Mouse (Mus musculus): ENCODE measurements at regions not wholly inside any gene's neighbourhood (a gene's known extent, or its start where the extent isn't known, plus 50 kb on each side); places are given as distances from the start of the nearest gene placed in this dataset.

DNA sequence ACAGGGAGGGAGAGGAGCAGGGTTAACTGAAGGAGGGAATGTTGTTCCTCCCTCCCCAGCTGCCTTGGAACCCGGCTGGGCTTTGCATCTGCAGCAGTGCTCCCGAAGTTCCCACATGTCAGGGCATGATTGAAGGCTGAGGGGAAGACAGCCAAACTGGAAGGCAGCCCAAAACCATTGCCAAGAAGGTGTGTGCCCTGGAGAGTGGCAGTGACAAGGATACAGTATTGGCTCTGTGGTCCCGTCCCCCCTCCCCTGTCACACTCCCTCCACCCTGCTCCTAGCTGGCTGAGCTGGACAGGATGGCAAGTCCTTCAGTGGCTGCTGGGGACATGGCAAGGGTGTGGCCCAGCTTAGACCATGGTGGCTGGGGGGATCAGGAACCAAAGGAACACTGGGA is 79.1 kb downstream of the Cyp26b1 start:
- H3K36me3 ChIP-seq (ENCODE audit: control insufficient read depth, insufficient read depth) = no peaks in the 10 kb centered on the region
- H3K9me3 ChIP-seq (ENCODE audit: control insufficient read depth) = no peaks in the 10 kb centered on the region
- no peak for ATAC-seq
- no peaks in the 10 kb centered on the region for H3K4me1 ChIP-seq (replicated peaks; ENCODE audit: control insufficient read depth, insufficient read depth, low read length)
- H3K27me3 ChIP-seq (replicated peaks; ENCODE audit: control insufficient read depth, insufficient read depth, low read length) = no peaks in the 10 kb centered on the region
- H3K9ac ChIP-seq (ENCODE audit: low read depth, low read length) = no peak overlapping the region
- TF ChIP-seq CTCF (IDR thresholded peaks at IDR 0.05; ENCODE audit: low read depth) = no peak
- H3K4me2 ChIP-seq (replicated peaks; ENCODE audit: low read depth) = no peak overlapping the region
- H3K27ac ChIP-seq (ENCODE audit: low read depth, low read length) = no peak overlapping the region
- no peak overlapping the region for H3K4me3 ChIP-seq (ENCODE audit: low read depth, low read length)
- WGBS = 52% methylated on average over 3 of the region's 3 CpGs

DNA sequence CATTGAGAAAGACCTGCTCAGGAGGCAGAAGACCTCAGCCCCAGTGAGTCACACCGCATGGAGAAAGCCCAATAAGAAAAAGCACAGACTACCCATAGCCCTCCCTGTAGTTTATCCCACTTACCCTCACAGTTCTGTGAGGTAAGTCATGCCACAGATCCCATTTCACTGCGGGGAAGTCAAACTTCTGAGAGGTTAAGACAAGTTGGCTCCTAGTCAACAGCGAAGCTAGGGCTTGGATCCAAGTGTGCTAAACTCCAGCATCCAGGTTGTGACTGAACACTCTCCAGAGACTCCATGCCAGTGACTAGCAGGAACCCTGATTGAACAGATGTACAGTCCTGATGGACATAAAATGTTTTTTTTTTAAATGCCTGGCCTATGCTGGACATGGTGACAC is 85.1 kb downstream of the Cyp26b1 start:
- H3K4me1 ChIP-seq (replicated peaks; ENCODE audit: control insufficient read depth, insufficient read depth, low read length) = no peaks in the 10 kb centered on the region
- H3K36me3 ChIP-seq (ENCODE audit: control insufficient read depth, insufficient read depth) = no peaks in the 10 kb centered on the region
- no peaks in the 10 kb centered on the region for H3K27me3 ChIP-seq (replicated peaks; ENCODE audit: control insufficient read depth, insufficient read depth, low read length)
- H3K4me3 ChIP-seq (ENCODE audit: low read depth, low read length) = no peak overlapping the region
- no peak for TF ChIP-seq CTCF (IDR thresholded peaks at IDR 0.05; ENCODE audit: low read depth)
- H3K27ac ChIP-seq (ENCODE audit: low read depth, low read length) = no peak overlapping the region
- ATAC-seq = no peak
- WGBS = 84% methylated on average over 3 of the region's 3 CpGs
- H3K4me2 ChIP-seq (replicated peaks; ENCODE audit: low read depth) = no peak overlapping the region
- H3K9me3 ChIP-seq (ENCODE audit: control insufficient read depth) = no peaks in the 10 kb centered on the region
- H3K9ac ChIP-seq (ENCODE audit: low read depth, low read length) = no peak overlapping the region

DNA sequence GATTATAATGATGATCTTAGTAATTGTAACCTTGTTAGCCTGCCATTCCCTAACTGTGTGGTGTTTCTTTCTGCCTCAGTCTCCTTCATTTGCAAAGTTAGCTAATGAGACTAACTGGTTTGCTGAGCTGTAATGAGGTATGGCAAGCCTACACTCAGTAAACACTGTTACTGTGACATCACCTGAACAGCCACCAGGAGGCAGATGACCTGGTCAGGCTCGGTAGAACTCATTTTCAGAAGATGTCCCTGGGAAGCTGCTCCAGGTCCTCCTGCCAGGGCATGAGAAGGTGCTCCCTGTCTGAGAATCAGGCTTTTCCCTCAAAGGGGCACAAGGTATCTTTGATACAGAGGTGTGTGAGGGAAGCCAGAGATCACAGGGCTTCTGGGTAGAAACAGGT is 87.0 kb downstream of the Cyp26b1 start:
- Histone ChIP-seq H3K9ac (ENCODE audit: low read depth, low read length) (no peak overlapping the region), H3K4me2 (replicated peaks; ENCODE audit: low read depth) (no peak overlapping the region), H3K27me3 (replicated peaks; ENCODE audit: control insufficient read depth, insufficient read depth, low read length) (no peaks in the 10 kb centered on the region), H3K27ac (ENCODE audit: low read depth, low read length) (no peak overlapping the region), H3K9me3 (ENCODE audit: control insufficient read depth) (no peaks in the 10 kb centered on the region), H3K4me1 (replicated peaks; ENCODE audit: control insufficient read depth, insufficient read depth, low read length) (no peaks in the 10 kb centered on the region), H3K36me3 (ENCODE audit: control insufficient read depth, insufficient read depth) (no peaks in the 10 kb centered on the region), H3K4me3 (ENCODE audit: low read depth, low read length) (no peak overlapping the region)
- ATAC-seq = no peak
- peak; percentile 71 for TF ChIP-seq CTCF (IDR thresholded peaks at IDR 0.05; ENCODE audit: low read depth)
- WGBS = 19% methylated on average over 1 of the region's 1 CpGs

DNA sequence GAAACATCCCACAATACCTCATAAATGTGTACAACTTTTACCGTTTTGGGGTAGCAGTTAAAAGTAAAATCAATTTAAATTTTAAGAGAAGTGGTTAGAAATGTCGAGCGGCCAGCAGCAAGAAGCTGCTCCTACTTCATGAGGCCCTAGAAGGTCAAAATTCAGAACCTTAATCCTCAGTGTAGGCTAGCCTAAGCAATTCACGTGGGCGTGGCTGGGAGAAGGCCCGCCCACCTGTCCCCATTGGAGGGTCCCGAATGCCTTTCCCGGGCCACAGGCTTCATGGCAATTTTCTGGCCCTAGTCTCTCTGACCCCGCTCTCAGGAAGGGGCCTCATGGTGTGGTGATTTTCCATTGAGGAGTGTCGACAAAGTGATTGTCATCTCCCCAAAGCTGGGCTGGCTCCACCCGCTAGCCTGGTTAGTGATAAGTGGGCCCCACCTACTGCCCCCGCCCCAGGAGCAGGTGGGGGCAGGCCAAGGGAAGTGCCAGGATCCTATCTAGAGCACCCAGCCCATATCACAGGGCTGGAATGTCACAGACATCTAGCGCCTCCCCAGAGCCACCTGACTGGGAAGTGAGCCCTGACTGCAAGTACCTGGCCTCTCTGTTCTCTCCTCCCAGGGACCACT is 93.3 kb downstream of the Cyp26b1 start:
- Histone ChIP-seq H3K9me3 (ENCODE audit: control insufficient read depth) (no peaks in the 10 kb centered on the region), H3K36me3 (ENCODE audit: control insufficient read depth, insufficient read depth) (no peaks in the 10 kb centered on the region), H3K4me3 (ENCODE audit: low read depth, low read length) (no peak overlapping the region), H3K27me3 (replicated peaks; ENCODE audit: control insufficient read depth, insufficient read depth, low read length) (no peaks in the 10 kb centered on the region), H3K9ac (ENCODE audit: low read depth, low read length) (no peak overlapping the region), H3K4me2 (replicated peaks; ENCODE audit: low read depth) (0 out of 2 replicates have a peak overlapping the region, but pooled peaks have one; percentile 3), H3K4me1 (replicated peaks; ENCODE audit: control insufficient read depth, insufficient read depth, low read length) (no peaks in the 10 kb centered on the region), H3K27ac (ENCODE audit: low read depth, low read length) (no peak overlapping the region)
- TF ChIP-seq CTCF (IDR thresholded peaks at IDR 0.05; ENCODE audit: low read depth) = no peak
- ATAC-seq = no peak
- 33% methylated on average over 13 of the region's 13 CpGs for WGBS

DNA sequence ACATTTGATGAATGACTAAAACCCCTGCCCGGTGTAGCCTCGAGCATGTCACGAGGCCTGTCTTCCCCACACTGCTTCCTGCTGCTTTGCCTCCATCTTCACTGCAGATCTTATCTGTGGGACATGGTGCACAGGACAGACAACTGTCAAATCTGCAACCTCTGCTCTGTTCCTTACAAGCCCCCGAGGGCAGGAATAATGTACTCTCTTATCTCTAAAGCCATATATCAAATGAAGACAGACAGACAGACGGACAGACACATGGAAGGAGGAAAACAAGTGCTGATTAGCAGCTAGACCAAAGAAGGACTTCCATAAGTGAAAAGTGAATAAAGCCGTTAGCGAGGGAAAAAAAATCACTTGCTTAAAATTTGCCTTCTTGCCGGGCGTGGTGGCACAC is 95.6 kb downstream of the Cyp26b1 start:
- H3K4me1 ChIP-seq (replicated peaks; ENCODE audit: control insufficient read depth, insufficient read depth, low read length) = no peaks in the 10 kb centered on the region
- no peak for TF ChIP-seq CTCF (IDR thresholded peaks at IDR 0.05; ENCODE audit: low read depth)
- H3K27ac ChIP-seq (ENCODE audit: low read depth, low read length) = no peak overlapping the region
- ATAC-seq = no peak
- H3K27me3 ChIP-seq (replicated peaks; ENCODE audit: control insufficient read depth, insufficient read depth, low read length) = no peaks in the 10 kb centered on the region
- H3K9me3 ChIP-seq (ENCODE audit: control insufficient read depth) = no peaks in the 10 kb centered on the region
- H3K4me3 ChIP-seq (ENCODE audit: low read depth, low read length) = no peak overlapping the region
- H3K4me2 ChIP-seq (replicated peaks; ENCODE audit: low read depth) = no peak overlapping the region
- WGBS = 50% methylated on average over 9 of the region's 9 CpGs
- H3K36me3 ChIP-seq (ENCODE audit: control insufficient read depth, insufficient read depth) = no peaks in the 10 kb centered on the region
- H3K9ac ChIP-seq (ENCODE audit: low read depth, low read length) = no peak overlapping the region

DNA sequence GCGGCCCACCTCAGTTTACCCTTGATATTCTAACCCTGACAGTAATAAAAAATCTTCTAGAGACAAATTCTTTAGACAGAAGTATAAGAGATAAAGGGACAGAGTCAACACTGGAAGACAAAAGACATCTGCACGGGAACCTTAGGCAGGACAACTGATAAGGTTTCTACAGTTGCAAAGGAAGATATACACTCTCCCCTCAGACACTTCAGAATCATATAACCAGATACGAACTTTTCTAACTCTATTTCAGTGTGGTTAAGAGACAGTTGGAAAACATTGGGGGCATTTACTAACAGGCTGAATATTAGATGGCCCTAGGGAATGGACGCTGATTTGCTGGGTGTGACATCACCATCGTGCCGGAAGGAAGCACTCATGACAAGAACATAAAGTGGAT is 100.0 kb downstream of the Cyp26b1 start:
- no peak overlapping the region for H3K27ac ChIP-seq (ENCODE audit: low read depth, low read length)
- no peak overlapping the region for H3K4me2 ChIP-seq (replicated peaks; ENCODE audit: low read depth)
- 63% methylated on average over 6 of the region's 6 CpGs for WGBS
- no peaks in the 10 kb centered on the region for H3K27me3 ChIP-seq (replicated peaks; ENCODE audit: control insufficient read depth, insufficient read depth, low read length)
- no peak overlapping the region for H3K9ac ChIP-seq (ENCODE audit: low read depth, low read length)
- TF ChIP-seq CTCF (IDR thresholded peaks at IDR 0.05; ENCODE audit: low read depth) = no peak
- no peaks in the 10 kb centered on the region for H3K36me3 ChIP-seq (ENCODE audit: control insufficient read depth, insufficient read depth)
- H3K9me3 ChIP-seq (ENCODE audit: control insufficient read depth) = no peaks in the 10 kb centered on the region
- H3K4me3 ChIP-seq (ENCODE audit: low read depth, low read length) = no peak overlapping the region
- H3K4me1 ChIP-seq (replicated peaks; ENCODE audit: control insufficient read depth, insufficient read depth, low read length) = peaks cover 6% of the 10 kb centered on the region; the same call in 1 of the 2 replicates
- no peak for ATAC-seq

DNA sequence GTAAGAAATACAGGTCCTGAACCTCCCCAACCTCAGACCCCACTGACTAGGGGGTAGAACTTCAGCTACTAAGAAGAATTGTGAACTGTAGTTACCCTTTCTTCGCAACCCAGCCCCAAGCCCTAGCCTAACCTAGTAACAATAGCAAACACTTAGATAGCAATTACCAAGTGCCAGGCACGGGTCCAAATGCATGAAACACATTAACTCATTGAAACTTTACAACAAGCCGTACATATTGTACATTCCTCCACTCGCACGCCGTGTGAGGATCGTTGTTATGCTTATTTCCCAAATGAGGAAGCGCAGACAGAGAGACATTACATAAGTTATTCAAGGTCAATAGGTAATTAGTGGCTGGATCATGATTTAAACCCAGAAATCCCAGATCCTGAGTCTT is 100.5 kb downstream of the Cyp26b1 start:
- Histone ChIP-seq H3K4me2 (replicated peaks; ENCODE audit: low read depth) (no peak overlapping the region), H3K9me3 (ENCODE audit: control insufficient read depth) (no peaks in the 10 kb centered on the region), H3K4me1 (replicated peaks; ENCODE audit: control insufficient read depth, insufficient read depth, low read length) (peaks cover 6% of the 10 kb centered on the region; the same call in 1 of the 2 replicates), H3K4me3 (ENCODE audit: low read depth, low read length) (no peak overlapping the region), H3K27ac (ENCODE audit: low read depth, low read length) (no peak overlapping the region), H3K36me3 (ENCODE audit: control insufficient read depth, insufficient read depth) (no peaks in the 10 kb centered on the region), H3K9ac (ENCODE audit: low read depth, low read length) (no peak overlapping the region), H3K27me3 (replicated peaks; ENCODE audit: control insufficient read depth, insufficient read depth, low read length) (no peaks in the 10 kb centered on the region)
- 58% methylated on average over 8 of the region's 8 CpGs for WGBS
- no peak for ATAC-seq
- TF ChIP-seq CTCF (IDR thresholded peaks at IDR 0.05; ENCODE audit: low read depth) = no peak

Data from intestine, postnatal 0 days (tissue).